Mouse (Mus musculus) heart, adult 9 months (tissue): Measurements from ENCODE around the gene Tcaf2.
A peak's percentile ranks its signal among the peaks of the same experiment; 100 is the strongest.

Experiments used
- DNase-seq, 2 experiments: peaks; one replicate each; pipeline ENCODE4 v3.0.0; 2022; ENCODE audit warnings: low spot score in 2 of 2

Tcaf2 gene

DNA sequence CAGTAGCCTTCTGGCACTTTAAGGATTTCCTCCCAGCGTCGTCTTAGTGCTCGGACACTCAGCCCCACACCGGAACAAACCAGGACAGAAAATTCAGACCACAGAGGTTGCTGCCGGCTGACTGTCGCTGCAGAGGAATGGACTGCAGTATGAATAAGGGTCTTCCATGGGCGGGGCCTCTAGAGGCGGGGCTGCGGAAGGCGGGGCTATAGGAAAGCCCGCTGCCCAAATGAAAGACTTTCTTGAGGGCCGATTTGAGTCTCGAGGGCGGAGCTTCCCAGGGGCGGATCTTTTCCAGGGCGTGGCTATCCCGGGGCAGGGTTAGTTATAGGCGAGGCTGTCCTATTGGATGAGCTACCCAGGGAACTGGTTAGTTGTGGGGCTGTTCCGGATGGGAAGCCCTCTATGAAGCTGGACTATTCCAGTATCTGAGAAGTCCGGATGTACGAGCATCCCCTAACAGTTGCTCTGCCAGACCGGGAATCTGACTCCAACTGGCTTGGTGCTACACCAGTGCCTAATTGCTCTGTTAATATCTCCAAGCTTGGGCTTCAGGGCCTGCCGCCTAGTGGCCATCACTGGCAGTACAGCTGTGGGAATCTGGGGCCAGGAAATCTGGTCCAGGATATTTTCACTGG is at the start of gene Tcaf2:
TSS of gene Tcaf2 (minus strand) at position 343 of the 638 bp plus-strand sequence.
- DNase-seq = peak; percentile 95 to 96

DNA sequence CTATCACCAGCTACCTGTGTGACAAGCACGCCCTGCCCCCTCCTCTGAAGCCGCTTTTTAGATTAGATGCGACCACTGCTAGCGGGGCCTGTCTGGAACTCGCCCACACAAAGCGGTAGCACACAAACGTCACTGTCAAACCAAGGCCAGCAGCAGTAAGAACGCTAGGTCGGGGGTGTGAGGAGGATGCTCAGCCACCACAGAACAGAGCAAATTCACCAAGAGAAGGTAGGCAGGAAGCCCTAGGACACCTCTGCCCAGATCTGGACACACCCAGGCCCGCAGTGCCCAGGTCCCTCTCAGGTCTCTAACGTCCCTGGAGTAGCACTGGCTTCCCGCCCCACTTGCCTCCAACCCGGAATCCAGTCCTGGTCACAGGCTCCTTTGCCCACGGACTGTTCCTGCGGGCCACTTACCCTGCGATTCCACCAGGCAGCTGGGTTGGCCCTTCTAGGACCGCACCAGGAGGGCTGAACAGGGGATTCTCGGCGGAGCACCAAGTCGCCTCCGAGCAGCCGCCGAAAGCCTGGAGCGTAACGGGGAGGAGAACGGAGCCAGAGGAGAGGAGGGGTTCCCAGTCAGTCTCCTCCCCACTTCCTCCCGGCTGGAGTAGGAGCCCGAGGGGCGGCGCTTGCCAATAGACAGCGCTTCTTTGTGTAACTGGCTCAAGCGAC is 47.6 kb upstream of the Tcaf2 start:
- peak; percentile 85 for DNase-seq

DNA sequence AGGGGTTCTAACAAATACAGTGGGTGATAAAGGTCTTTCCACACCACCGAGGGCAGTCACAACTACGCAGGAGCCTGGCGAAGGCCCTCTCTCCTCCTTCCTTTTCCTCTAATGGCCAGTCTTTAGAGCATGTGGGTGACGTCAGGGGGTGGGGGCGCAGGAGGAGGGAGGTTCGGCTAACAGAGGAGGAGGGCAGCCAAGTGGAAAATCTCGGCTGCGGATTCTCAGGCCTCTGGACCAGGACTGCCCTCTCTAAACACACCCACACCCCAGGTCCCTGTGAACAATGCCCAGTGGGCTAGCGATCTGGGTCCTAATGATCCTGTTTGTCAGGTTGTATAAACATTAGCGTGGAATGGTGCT is 47.1 kb upstream of the Tcaf2 start:
- peak; percentile 85 to 86 for DNase-seq

DNA sequence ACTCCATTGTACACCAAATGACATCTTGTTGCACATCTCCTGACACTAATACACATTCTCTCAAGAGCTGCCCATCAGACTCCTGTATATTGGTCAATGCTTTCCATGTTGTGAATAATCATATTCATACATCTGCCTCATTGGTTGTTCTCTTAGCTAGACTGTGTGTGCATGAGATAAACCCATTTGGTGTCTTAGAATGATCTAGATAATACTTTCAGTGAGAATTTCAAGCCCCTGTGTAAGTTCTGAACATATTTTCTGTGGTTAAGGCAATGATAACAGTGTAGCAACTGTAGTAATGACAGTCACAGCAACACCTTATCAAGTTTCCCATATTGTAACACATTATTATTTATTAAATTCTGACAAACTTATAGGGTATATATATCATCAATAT is 44.7 kb upstream of the Tcaf2 start:
- DNase-seq = no peak

DNA sequence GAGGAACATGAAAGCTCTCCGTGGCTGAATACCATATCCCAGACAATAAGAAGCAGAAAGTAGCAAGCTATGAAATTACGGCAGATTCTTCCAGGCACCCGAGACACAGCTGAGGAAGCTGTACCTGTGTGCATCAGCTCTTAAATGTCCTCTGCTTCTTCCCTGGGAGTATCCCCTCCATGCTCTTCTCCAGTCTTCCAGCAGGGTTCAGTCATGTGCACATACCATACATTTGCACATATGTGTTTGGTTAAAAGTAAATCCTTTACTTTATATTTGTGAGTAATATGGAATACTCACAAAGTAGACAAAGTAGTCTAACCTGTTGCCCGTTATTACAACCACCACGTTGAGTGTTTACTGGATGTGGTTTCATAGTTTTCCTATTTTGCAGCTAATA is 42.9 kb upstream of the Tcaf2 start:
- DNase-seq = no peak

DNA sequence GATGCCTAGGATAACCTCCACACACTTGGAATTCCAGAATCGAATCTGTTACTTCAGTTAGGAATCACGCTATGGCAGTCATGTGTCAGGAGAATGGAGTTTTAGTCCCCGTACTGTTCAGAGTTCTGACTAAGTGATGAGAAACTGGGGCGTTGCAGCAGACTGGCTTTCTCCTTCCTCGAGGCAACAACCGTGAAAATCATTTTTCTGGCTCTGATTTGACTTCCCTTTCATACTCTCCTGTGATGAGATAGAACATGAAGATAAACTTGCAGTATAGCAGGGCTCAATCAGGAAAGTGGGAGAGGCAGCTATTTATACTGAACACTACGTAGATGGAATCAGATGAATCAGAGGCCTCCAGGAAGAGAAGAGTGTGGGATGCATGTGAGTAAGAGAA is 35.0 kb upstream of the Tcaf2 start:
- DNase-seq = no peak

DNA sequence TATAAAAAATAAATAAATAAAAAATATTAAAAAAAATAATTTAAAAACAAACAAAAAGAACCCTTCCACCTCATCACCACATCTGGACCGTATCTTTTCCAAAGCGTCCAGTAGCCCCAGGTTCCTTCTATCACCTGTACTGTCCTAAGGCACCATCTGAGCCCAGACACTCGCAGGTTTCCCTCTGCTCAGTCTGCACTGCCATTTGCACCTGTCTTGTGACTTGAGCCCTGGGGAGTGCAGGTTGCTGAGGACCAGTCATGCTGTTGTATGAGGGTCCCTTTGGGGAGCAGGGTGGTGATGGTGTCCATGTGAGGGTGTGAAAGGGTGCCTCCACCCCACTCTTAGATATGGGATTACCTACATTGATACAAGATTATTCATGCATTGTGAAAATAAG is 31.0 kb upstream of the Tcaf2 start:
- no peak for DNase-seq

DNA sequence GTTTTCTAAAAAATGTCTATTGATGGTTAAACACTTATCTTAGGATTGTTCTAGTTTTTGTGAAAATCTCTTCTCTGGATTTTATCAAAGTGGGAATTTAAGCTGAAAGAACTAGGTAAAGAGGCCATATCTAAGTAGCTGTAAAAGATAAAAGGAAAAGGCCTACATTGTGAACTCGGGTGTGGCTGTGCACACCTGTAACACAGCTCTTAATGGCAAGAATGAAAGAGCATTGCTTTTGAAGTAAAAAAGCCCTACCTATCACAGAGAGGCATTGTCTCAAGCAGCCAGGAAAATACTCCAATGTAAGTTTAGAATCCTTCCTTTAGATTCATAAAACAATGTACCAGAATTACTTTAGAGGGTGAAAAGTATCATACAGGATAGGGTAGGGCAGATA is 26.7 kb upstream of the Tcaf2 start:
- DNase-seq = no peak

DNA sequence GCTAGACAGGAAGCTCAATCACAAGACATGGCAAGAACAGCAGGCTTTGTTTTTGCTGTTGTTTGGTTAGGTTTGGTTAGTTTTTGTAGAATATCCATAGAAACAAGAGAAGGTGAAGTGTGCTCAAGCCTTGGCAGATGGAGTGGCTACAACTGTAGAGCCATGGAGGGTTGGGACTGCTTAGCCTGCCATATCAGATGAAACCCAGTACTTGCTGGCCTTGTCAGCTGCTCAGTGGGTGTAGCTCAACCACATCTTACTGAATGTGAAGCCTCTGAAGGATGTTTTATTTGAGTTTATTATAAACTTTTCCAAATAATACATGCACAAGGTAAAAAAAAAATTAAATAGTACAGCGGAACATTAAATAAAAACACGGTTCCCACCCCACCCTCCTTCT is 22.7 kb upstream of the Tcaf2 start:
- DNase-seq = no peak

DNA sequence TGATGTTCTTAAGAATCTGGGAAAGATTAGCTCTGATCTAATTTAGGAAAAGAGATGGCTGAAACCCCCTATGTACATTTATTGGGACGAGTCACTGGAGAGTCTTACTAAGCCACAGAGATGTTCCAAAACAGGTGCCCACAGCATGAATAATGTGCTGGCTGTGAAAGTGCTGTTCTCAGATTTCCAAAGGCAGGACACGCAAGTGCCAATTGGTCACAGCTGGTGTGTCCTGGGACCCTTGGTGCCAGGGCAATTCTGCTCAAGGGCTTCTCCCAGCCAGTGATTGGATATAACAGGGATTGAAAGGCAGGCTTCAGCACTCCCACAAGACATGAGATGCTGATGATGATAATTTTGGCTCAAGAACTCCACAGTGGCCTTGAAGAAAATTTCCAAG is 16.7 kb upstream of the Tcaf2 start:
- DNase-seq = no peak

DNA sequence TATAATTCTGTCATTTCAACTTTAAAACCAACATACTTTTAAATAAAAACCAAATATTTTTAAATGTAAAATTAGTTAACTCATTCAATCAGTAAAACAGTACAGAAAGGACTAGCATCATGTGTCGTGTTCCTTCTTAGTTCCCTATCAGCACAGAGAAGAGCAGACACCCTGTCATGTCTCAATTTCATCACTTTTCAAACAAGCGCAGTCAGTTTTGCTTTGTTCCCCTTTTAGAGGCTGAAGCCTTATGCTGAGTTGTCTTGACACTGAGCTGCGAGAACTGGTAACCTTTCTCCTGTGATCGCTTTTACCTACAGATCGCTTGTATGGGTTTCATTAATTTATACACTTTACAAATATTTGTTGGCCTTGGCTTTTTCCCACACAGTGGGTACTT is 10.7 kb downstream of the Tcaf2 start:
- no peak for DNase-seq

DNA sequence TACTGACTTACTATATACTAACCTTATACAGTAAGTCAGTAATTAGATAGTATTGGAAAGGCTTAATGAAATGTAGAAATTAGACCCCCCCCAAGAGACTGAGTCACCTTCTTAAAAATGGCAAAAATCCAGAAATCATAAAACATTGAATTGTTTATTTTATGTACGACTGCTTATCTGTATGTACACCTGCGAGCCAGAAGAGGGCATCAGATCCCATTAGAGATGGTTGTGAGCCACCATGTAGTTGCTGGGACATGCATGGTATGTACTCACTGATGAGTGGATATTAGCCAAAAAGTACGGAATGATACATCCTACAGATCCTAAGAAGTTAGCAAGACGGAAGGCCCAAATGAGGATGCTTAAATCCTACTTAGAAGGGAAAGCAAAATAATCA is 13.7 kb downstream of the Tcaf2 start:
- DNase-seq = no peak

DNA sequence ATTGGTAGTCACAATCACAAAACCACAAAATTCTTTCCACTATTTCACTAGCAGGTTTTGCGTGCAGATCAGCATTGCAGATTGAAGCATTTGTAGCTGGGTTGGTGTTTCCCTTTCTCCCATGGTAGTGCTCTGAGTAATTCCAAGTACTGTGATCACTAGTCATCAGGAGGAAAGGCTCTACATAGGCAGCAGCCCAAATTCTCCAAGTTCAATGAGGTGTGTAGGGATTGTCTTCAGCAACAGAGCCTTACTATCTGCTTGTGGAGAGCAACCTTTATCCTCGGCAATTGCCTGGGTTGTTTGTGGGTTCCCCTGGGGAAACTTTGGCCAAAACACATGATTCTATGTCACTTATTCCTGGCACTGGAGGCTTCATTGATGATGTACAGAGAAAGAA is 28.1 kb downstream of the Tcaf2 start:
- DNase-seq = no peak

DNA sequence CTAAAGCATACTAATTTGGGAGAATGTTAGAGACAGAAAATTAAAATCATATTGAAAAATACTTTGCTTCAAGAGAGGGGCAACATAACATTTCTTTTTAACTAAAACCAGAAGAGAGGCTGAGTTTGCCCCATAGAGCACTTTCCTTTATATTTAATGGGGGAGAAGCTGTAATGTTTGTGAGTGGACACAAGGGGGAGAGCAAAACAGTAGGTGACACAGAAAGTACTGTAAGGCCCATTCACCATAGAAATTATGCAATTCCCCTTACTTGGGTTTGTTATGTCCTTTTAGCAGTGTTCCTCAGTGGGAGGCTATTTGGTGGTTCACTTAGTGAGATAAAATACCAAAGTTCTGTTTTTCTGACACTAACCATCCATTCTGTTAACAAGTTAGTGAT is 32.8 kb downstream of the Tcaf2 start:
- DNase-seq = no peak

DNA sequence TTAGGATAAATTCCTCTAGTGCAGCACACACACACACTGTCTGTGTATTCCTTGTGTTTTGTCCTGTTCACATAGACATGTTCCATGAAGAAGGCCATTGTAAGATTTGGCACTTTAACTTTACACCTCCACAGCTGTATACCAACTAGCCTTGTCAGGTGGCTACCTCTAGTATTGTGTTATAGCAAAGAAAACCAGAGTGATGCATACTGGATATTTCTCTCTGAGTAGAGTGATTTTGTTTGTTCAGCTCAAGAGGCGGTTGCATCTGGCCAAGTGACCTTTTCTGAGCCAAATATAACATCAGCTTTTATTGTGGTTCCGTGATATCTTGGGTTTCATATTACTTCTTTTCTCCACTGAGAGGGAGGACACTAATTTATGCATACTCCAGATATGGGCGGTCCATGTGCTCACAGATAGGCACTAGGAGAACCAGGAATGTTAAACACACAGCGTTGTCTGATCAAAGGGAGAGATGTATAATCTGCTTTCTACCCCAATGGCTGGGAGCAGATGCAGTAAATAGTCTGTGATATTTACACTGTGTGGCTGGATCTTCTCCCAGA is 34.0 kb downstream of the Tcaf2 start:
- DNase-seq = no peak

DNA sequence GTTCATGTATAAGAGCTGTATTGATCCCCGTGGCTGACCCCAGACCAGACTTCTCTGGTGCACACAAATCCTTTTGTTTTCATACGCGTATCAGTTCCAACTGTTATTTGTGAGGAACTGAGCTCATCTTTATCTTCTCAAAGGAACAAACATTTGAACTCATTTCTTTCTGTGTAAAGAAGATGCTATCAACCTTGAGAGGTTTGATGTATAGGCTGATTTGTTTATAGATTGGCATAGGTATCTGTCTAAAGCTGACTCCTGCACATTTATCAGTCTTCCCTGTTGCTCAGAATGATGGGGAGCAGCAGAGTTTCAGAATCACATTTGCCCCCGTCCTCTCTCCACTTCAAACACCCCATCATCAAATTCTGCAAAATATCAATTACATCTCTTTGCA is 47.5 kb downstream of the Tcaf2 start, which contains the start of gene Tcaf3:
TSS of gene Tcaf3 (minus strand) at position 101 of the 400 bp plus-strand sequence.
- DNase-seq = no peak

DNA sequence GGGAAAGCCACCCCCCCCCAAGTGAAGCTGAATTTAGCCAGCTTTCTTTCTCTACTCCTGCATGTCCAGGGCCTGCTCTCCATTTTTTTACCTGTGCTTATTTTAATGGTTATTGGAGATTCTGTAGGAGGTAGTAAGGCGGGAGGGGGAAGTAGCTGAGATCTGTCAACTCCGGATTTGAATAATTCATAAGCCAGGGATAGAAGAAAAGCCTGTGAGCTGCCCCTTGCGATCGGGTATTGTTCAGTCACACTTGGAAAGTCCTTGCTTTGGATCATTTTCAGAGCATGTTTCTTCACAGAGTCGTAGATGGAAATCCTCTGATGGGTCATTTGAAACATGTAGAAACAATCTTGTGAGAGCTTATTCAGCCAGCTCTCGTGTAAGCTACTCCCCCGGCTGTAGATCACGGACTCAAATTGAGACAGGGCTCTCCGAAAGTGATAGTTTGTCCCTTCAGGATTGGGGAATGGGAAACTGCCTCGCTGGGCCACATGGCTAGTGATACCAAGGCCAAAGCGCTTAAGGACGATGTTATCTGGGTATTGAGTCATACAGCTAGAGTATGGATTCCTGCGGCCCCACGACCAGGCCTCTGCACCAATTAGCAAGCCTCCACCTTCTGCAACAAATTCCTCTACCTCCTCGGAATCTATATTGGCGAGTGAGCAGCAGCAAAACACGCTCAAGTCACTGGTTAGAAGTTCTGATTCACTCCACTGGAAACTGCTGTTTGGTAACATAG is 51.7 kb downstream of the Tcaf2 start:
- DNase-seq = no peak

DNA sequence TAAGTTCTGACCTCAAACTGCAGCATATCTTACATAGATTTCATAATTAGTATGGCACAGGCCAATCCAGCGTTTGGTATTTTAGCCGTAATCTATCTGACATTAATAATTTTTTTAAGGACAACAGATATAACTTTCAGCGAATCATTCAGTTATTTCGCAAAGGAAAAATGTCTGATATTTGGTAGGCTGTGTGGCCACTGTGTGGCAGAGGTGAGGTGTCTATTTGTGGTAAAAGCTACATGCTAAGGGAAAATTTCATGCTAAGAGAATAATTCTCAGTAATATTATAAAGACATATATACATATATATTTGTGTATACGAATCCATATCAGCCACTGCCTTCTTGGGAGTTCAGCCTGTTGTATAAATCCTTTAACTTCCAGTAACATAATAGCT is 58.5 kb downstream of the Tcaf2 start:
- no peak for DNase-seq

DNA sequence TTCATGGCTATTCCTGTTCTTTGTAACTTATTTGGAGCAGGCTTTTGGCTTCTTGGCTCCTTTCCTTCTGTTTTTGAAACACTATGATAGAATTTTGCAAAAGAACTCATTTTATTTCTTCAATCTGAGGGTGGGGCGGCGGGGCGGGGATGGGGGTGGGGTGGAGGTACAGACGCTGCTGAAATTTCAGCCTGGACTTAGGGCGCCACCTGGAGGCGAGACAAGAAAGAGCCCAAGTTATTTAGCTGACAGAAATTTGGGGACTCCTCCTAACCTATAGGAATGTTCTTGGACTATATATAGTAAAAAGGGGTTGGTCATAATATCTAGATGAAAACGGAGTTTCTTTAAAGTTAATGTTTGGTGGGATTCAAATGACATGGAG is 61.6 kb downstream of the Tcaf2 start:
- DNase-seq = peak in 1 of 2 experiments; percentile 45

DNA sequence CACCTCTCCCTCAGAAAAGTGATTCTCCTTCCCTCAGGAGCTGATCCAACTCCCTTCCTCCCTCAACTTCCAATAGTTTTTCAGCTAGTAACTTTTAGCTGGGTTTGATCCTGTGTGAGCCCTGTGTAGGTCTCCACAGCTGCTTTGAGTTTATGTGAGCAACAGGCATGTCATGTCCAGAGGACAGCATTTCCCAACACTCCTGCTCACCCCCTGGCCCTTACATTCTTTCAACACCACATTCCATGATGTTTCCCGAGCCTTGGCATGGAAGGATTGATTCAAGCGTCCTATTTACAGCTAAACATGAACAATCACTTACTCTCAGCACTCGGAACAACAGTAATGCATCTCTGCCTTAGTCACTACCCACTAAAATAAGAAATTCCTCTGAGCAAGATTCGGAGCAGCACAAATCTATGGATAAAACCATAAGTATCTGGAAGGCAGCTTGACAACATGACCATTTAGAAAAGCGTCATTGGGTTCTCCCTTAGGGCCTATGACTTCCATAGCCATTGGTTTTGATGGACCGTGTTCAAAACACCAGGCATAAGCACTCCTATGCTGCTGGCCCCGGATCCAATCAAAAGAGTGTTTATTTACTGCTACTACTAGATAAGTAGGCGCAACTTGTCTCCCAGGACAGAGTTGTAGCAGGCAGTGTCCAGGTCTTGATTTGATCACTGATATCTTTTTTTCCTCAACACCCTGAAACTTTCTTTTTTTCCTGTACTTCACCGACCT is 62.1 kb downstream of the Tcaf2 start:
- no peak for DNase-seq

DNA sequence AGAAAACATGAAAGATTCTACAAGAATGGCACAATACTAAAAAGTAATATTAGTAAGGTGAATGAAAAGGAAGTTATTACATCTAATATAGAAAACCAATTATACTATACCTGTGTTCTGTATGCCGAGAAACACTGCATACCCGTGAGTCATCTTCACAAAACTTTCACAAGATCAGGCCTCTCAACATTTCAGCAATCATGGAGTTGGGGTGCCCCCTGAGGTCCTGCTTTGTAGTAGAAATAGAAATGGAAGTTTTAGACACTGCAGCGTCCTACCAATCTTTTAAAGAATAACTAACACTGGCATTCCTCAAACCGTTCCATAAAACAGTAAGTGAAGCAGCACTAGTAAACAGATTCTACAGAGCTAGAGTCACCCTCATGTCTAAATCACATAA is 66.4 kb downstream of the Tcaf2 start:
- no peak for DNase-seq

DNA sequence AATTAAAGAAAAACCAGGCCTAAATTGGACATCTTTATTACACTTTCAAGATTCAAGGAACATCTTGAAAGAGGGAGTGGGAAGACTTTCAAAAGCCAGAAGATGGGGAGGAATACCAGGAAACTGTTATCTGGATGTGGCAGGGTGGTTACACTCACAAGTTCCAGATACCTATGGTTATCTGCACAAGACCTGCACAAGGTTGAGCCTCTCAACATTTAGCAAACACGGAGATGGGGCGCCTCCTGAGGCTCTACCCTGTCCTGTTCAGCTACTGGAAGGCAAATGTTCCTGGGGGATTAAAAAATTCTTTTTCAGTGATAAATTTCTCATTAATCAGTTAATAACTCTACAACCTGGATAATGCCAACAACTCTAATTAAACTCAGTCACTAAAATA is 67.6 kb downstream of the Tcaf2 start:
- DNase-seq = no peak
